Mouse (Mus musculus): ENCODE measurements around the gene Gm10352.
"Not testable (repeated sequence)": the region's sequence is repeated elsewhere in the genome, so short reads cannot be mapped to it uniquely, and the experiment has no call there.

Gene Gm10352

DNA sequence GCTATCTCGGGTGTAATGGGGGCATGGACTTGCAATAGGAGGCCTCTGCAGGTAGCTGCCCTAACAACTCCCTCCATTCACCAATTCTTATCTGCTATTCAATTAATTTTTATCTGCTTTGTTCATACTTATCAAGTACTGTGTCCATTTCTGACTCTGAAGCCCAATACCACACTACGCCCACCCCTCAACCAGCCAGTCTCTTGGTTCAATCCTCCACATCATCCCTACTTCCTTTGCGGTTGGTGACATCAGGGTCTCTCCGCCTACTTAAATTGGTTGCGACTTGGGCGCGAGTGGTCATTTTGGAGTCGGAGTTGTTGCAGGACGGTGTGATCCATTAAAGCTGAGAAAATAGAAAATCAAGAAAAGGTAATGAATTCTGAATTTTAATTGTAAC lies at the start of gene Gm10352:
TSS of gene Gm10352 (plus strand) at position 301 of the 400 bp plus-strand sequence.
- DNase-seq (ENCODE audit: low spot score in 2 of 2), result not testable (repeated sequence)

DNA sequence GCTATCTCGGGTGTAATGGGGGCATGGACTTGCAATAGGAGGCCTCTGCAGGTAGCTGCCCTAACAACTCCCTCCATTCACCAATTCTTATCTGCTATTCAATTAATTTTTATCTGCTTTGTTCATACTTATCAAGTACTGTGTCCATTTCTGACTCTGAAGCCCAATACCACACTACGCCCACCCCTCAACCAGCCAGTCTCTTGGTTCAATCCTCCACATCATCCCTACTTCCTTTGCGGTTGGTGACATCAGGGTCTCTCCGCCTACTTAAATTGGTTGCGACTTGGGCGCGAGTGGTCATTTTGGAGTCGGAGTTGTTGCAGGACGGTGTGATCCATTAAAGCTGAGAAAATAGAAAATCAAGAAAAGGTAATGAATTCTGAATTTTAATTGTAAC lies 31.5 kb downstream of the Gm10352 start, which contains the start of gene Gm29289:
TSS of gene Gm29289 (plus strand) at position 301 of the 400 bp plus-strand sequence.
- DNase-seq (ENCODE audit: low spot score in 2 of 2), result not testable (repeated sequence)

Data from right cerebral cortex, adult 2 months (tissue).